Mouse (Mus musculus) hindbrain, embryonic 12.5 days (tissue): ENCODE measurements around the gene Ski. TPM values are rescaled to one million over a fixed set of nuclear protein-coding genes. Genes with fewer than 3 reads are reported as not detected.
A peak's percentile ranks its signal among the peaks of the same experiment; 100 is the strongest.

Source experiments
- ATAC-seq: fragments of 200-750 bp; cut with Nextera tagmentation; 2 replicates; pipeline ENCODE4 v1.8.0; 2017; ENCODE audit warnings: moderate TSS enrichment; ENCODE audit not compliant: low FRiP score
- H3K27ac ChIP-seq: fragments of 300-500 bp; sonication (generic); 2 replicates; pipeline ENCODE4 v1.5.1; 2016; ENCODE audit warnings: mild to moderate bottlenecking
- H3K27me3 ChIP-seq: fragments of 300-500 bp; sonication (generic); 2 replicates; pipeline ENCODE4 v1.6.1; 2016; ENCODE audit warnings: mild to moderate bottlenecking
- H3K36me3 ChIP-seq: fragments of 300-500 bp; sonication (generic); 2 replicates; pipeline ENCODE4 v1.6.1; 2016; ENCODE audit warnings: mild to moderate bottlenecking
- H3K4me1 ChIP-seq: fragments of 300-500 bp; sonication (generic); 2 replicates; pipeline ENCODE4 v1.6.1; 2016
- H3K4me2 ChIP-seq: fragments of 300-500 bp; sonication (generic); replicated peaks from 2 replicates; pipeline ENCODE4 v1.6.1; 2016; ENCODE audit warnings: mild to moderate bottlenecking
- H3K4me3 ChIP-seq: fragments of 300-500 bp; sonication (generic); 2 replicates; pipeline ENCODE4 v1.5.1; 2016; ENCODE audit warnings: mild to moderate bottlenecking
- H3K9ac ChIP-seq: fragments of 300-500 bp; sonication (generic); 2 replicates; pipeline ENCODE4 v1.6.1; 2016; ENCODE audit warnings: mild to moderate bottlenecking, moderate library complexity
- H3K9me3 ChIP-seq: fragments of 300-500 bp; sonication (generic); replicated peaks from 2 replicates; pipeline ENCODE4 v1.6.1; 2016; ENCODE audit warnings: mild to moderate bottlenecking
- WGBS: fragments of 180-500 bp; shearing (Covaris S2); methylation state at CpG from one replicate; pipeline ENCODE4 v1.1.7; 2016; 5-methylcytosine and 5-hydroxymethylcytosine counted together
- polyA plus RNA-seq: library from polyadenylated mRNA; unstranded; fragments of >200 nt; fragmentation: Nextera tagmentation; extraction: Ambion mirVana; gene quantifications from 2 replicates; pipeline ENCODE4 v1.2.1, GENCODE M21; 2016

Ski gene
- polyA plus RNA-seq, 1 experiment from 2014 or later: 13.5 TPM

DNA sequence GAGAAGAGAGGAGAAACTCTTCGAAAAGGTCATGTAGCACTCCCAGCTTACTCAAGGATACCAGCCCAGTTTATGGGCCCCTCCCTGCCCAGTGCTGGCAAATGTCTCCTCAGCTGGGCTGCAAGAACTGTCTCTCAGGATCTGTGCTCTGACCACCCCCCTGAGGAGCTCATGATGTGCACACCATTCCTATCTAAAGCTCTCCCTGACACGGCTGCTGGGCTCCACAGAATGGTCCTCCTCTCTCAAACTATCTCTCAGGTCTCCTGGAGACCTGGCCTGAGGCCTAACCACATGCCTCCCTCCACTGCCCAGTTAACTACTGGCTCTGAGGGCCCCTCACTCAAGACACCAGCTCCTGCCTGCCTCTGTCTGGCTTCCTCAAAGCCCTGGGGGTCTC is 82.2 kb downstream of the Ski start:
- Histone ChIP-seq H3K9me3 (no peaks in the 10 kb centered on the region), H3K4me1 (peaks cover 46% of the 10 kb centered on the region), H3K4me3 (no peak overlapping the region), H3K27ac (no peak overlapping the region), H3K27me3 (no peaks in the 10 kb centered on the region; the same call in 1 of the 2 replicates), H3K36me3 (no peaks in the 10 kb centered on the region), H3K9ac (no peak overlapping the region), H3K4me2 (no peak overlapping the region)
- no peak for ATAC-seq
- 80% methylated on average over 2 of the region's 2 CpGs for WGBS

DNA sequence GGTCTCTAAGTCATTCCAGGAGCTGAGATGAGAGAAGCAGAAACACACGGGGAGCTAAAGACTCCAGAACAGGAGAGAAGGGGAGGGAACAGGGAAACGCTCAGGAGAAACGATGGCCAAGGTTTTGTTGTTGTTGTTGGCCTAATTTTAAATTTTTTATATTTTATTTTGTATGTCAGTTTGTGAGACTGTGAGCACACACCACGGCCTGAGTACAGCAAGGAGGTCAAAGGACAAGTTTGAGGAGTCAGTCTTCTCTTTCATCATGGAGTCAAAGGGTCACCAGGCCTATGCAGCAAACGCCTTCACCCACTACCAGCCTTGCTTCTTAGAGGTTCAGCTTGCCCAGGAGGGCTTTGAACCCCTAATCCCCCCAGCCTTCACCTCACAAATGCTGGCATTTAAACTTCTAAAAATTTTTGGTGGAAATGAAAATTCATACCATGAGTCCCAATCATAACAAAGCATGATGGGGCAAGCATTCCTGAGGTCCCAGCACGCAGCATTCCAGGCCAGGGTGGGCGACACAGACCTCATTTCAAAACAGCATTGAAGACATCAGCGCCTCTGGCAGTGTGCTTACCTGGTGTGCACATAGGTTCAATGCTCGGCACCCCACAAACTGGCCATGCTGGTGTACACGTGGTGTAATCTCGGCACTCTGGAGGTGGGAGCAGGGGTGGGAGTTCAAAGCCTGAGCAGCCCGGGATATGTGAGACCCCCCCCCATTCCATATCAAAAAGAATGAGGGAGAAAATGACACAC is 82.9 kb downstream of the Ski start:
- H3K27me3 ChIP-seq: no peaks in the 10 kb centered on the region; the same call in 1 of the 2 replicates
- no peaks in the 10 kb centered on the region for H3K9me3 ChIP-seq
- no peaks in the 10 kb centered on the region for H3K36me3 ChIP-seq
- H3K9ac ChIP-seq: no peak overlapping the region
- H3K4me1 ChIP-seq: peaks cover 46% of the 10 kb centered on the region
- H3K27ac ChIP-seq: no peak overlapping the region
- WGBS: 77% methylated on average over 12 of the region's 12 CpGs
- no peak for ATAC-seq
- H3K4me2 ChIP-seq: no peak overlapping the region
- H3K4me3 ChIP-seq: no peak overlapping the region

DNA sequence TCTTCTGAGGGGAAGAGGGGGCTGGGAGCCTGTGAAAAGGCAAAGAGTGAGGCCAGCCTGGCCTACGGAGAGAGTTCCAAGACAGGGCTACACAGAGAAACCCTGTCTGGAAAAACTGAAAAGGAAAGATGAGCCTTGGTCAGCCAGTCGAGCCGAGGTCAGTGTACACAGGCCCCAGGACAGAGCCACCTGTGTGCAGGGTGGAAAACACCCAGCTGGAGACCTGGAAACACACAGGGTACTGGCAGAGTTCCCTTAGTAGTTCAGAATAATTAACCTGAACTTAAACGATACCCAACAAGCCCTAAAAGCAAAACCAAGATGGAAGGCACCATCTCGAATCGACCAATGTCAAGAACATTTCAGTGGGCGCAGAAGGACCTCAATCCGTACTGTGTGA is 83.9 kb downstream of the Ski start:
- ATAC-seq: no peak
- Histone ChIP-seq H3K36me3 (no peaks in the 10 kb centered on the region), H3K9me3 (no peaks in the 10 kb centered on the region), H3K4me2 (no peak overlapping the region), H3K27me3 (no peaks in the 10 kb centered on the region; the same call in 1 of the 2 replicates), H3K9ac (no peak overlapping the region), H3K4me3 (no peak overlapping the region), H3K27ac (no peak overlapping the region), H3K4me1 (peaks cover 46% of the 10 kb centered on the region)
- WGBS: 81% methylated on average over 8 of the region's 8 CpGs

DNA sequence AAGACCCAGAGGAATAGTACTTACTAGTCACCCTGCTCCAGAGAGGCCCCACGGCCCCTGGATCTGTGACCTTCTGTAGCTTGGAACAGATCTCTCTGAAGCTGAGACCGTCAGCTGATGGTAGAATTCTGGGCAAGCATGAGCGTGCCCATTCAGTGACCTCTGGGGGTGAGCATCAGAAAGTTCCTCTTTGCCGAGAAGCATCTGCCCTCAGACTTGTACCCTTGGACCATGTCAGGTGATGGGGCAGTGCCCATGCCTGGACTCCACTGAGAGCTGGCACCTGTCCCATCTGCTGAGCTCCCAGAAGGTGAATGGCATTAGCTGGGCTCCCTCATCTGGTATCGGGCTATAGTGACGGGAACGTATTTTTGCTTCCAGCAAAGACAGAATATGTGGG is 84.5 kb downstream of the Ski start:
- no peak for ATAC-seq
- no peak overlapping the region for H3K4me3 ChIP-seq
- 88% methylated on average over 7 of the region's 7 CpGs for WGBS
- no peak overlapping the region for H3K4me2 ChIP-seq
- H3K9me3 ChIP-seq: no peaks in the 10 kb centered on the region
- no peaks in the 10 kb centered on the region; the same call in 1 of the 2 replicates for H3K27me3 ChIP-seq
- peaks cover 48% of the 10 kb centered on the region for H3K4me1 ChIP-seq
- H3K9ac ChIP-seq: no peak overlapping the region
- no peak overlapping the region for H3K27ac ChIP-seq
- H3K36me3 ChIP-seq: no peaks in the 10 kb centered on the region

DNA sequence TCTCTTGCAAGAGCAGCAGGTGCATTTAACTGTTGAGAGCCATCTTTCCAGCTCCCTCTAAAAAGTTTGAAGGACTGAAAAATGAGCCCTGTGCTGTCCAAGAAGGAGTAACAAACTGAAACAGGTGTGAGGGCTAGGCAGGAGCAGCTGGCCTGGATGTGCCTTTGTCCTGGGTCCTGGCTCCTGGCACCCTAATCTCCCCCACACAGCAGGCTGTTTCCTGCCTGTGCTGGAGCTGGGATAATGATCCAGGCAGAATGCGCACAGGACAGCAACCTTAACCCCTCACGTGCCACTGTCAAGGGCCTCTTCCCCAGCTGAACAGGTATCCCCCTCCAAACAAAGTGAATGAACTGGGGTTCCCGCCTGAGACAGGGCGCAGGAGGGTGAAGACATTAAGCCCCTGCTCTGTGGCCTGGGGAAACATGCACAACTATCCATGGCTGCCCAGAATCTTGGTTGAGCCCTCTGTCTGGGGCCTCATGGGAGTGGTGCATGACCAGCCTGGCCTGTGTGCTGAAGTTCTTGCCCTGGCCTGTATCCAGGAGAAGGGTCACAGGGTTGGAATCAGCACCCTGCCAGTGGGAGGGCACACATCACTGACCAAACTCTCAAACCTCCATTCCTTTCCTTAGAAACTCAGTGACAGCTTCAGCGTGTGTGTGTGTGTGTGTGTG is 86.3 kb downstream of the Ski start:
- no peaks in the 10 kb centered on the region for H3K36me3 ChIP-seq
- peak overlapping the region; percentile 13; the same call in 1 of the 2 replicates for H3K9ac ChIP-seq
- H3K4me3 ChIP-seq: no peak overlapping the region
- H3K27ac ChIP-seq: no peak overlapping the region
- 62% methylated on average over 5 of the region's 5 CpGs for WGBS
- H3K4me2 ChIP-seq: no peak overlapping the region
- H3K4me1 ChIP-seq: peaks cover 51% of the 10 kb centered on the region
- ATAC-seq: no peak
- no peaks in the 10 kb centered on the region for H3K9me3 ChIP-seq
- H3K27me3 ChIP-seq: no peaks in the 10 kb centered on the region; the same call in 1 of the 2 replicates

DNA sequence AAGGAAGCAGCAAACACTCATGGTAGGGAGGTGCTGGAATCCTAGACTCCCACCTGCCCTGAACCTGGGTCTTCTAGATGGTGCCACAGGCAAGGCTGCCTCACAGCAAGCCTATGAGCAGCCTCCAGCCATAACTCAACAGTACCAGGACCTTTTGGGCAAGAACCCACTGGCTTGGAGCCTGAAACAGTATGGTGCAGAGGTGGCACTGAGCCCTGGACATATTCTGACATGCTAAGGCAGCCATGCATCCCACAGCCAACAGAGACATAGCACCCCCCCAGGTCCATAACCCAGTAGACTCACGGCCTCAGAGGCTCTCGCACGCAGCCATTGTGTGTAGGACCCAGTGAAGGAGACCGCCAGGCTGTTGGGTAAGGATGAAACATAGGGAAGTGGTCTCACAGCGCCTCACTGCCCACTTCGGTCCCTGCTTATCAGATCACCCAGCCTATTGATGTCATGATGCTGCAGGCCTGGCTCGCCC is 87.7 kb downstream of the Ski start:
- Histone ChIP-seq H3K9ac (no peak overlapping the region), H3K27ac (peak overlapping the region; percentile 52; the same call in 1 of the 2 replicates), H3K36me3 (no peaks in the 10 kb centered on the region), H3K4me2 (no peak overlapping the region), H3K27me3 (no peaks in the 10 kb centered on the region; the same call in 1 of the 2 replicates), H3K4me3 (no peak overlapping the region), H3K4me1 (peaks cover 52% of the 10 kb centered on the region), H3K9me3 (no peaks in the 10 kb centered on the region)
- WGBS: 89% methylated on average over 7 of the region's 7 CpGs
- peak; percentile 17; the same call in 1 of the 2 replicates for ATAC-seq

DNA sequence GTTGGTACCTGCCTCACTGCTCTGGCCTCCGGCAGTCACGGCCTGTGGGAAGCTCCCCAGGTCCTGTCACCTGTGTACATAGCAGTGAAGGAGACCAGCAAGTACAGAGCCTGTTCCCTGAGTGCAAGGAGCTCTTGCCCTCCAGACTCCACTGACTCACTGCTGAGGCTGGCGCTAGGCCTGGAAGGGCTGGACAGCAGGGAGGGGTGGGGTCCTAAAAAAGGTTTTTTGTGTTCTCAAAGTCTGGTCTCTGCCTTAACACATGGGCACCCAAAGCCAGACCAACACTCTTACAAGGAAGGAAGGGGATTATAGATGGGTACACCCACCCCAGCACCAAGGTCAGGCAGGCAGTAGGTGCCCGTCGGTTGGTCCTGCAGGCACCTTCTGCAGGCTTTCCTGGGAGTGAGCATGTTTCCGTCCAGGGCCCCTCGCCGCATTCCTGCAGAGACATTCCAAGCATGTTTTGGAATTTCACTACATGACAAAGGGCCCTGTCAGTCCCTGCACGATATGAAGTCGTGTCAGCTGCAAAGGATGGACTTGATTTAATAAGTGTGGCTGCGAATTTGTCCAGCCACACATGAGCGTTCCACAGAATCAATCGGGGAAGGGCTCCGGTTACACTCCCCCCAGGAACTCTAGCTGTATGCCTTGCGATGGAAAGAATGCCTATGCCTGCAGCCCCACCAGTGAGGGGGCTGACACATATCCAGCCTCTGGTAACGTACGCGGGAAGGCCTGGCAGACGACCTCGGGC is 88.6 kb downstream of the Ski start:
- peaks cover 52% of the 10 kb centered on the region for H3K4me1 ChIP-seq
- WGBS: 32% methylated on average over 20 of the region's 20 CpGs
- no peaks in the 10 kb centered on the region; the same call in 1 of the 2 replicates for H3K27me3 ChIP-seq
- 0 out of 2 replicates have a peak overlapping the region, but pooled peaks have one; percentile 0 for H3K4me2 ChIP-seq
- H3K4me3 ChIP-seq: no peak overlapping the region
- H3K9ac ChIP-seq: peak overlapping the region; percentile 32; the same call in 1 of the 2 replicates
- peak overlapping the region; percentile 52 for H3K27ac ChIP-seq
- H3K36me3 ChIP-seq: no peaks in the 10 kb centered on the region
- no peak for ATAC-seq
- H3K9me3 ChIP-seq: no peaks in the 10 kb centered on the region

DNA sequence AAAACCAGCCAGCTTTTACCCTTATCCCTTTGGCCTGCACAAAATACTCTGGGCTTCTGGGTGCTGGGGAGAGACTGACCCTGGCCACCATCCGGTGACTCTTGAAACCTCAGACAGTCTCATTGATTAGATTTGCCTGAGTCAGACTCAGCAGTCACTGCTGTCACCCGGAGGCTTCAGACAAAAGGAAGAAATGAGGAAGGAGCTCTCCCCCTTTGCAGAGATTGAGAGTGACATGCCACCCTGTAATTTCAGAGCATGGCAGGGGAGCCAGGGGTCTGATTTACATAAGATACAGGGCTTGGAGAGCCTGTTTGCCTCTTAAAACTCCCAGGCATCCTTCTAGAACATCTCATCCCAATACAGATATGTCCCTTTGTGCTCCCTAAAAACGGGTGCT is 89.2 kb downstream of the Ski start:
- WGBS: 24% methylated on average over 3 of the region's 3 CpGs
- Histone ChIP-seq H3K9ac (no peak overlapping the region), H3K4me2 (no peak overlapping the region), H3K9me3 (no peaks in the 10 kb centered on the region), H3K27ac (peak overlapping the region; percentile 52), H3K36me3 (no peaks in the 10 kb centered on the region), H3K4me3 (no peak overlapping the region), H3K27me3 (no peaks in the 10 kb centered on the region; the same call in 1 of the 2 replicates), H3K4me1 (peaks cover 48% of the 10 kb centered on the region)
- ATAC-seq: no peak

DNA sequence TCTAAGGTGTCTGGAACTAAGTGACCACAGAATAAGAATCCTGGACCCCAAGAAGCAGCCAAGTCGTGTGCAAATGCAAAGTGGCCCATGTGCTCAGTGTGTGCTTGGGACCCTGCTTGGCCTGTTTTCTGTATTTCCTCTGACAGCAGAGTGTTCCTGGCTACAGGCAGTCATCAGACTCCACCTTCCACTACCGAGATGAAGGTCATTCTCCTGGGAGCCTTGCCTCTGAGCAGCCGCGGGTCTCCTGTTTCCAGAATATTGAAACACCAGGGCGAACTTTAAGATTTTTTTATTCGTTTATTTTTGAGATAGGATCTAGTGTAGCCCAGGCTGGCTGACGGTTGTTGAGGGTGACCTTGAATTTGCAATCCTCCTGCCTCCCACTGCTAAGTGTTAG is 91.8 kb downstream of the Ski start:
- Histone ChIP-seq H3K4me3 (no peak overlapping the region), H3K4me1 (peaks cover 48% of the 10 kb centered on the region), H3K27ac (no peak overlapping the region), H3K27me3 (no peaks in the 10 kb centered on the region), H3K36me3 (no peaks in the 10 kb centered on the region), H3K4me2 (no peak overlapping the region), H3K9ac (no peak overlapping the region), H3K9me3 (no peaks in the 10 kb centered on the region)
- WGBS: 75% methylated on average over 7 of the region's 7 CpGs
- no peak for ATAC-seq

DNA sequence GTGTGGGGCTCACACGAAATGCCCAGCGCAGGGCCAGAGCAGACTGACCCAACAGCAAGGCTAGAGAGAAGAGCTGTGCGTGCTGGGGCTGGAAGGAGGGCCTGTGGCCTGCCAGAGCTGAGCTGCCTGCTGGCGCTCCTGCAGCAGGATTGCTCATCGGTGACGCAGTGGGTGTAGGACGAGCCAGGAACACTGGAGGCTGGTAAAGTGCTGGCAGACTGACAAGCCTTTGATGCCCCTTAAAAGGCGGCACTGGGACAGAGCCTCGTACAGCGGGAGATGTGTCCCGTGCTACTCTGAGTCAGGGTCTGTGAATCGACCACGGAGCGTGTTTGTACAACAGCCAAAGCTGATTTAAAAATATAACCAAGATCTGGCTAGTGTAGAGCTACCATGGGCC is 92.4 kb downstream of the Ski start:
- H3K4me1 ChIP-seq: peaks cover 42% of the 10 kb centered on the region
- H3K27ac ChIP-seq: peak overlapping the region; percentile 13; the same call in 1 of the 2 replicates
- no peak overlapping the region for H3K4me2 ChIP-seq
- H3K9ac ChIP-seq: no peak overlapping the region
- H3K36me3 ChIP-seq: no peaks in the 10 kb centered on the region
- no peak for ATAC-seq
- 76% methylated on average over 14 of the region's 14 CpGs for WGBS
- H3K4me3 ChIP-seq: no peak overlapping the region
- H3K27me3 ChIP-seq: no peaks in the 10 kb centered on the region
- H3K9me3 ChIP-seq: no peaks in the 10 kb centered on the region

DNA sequence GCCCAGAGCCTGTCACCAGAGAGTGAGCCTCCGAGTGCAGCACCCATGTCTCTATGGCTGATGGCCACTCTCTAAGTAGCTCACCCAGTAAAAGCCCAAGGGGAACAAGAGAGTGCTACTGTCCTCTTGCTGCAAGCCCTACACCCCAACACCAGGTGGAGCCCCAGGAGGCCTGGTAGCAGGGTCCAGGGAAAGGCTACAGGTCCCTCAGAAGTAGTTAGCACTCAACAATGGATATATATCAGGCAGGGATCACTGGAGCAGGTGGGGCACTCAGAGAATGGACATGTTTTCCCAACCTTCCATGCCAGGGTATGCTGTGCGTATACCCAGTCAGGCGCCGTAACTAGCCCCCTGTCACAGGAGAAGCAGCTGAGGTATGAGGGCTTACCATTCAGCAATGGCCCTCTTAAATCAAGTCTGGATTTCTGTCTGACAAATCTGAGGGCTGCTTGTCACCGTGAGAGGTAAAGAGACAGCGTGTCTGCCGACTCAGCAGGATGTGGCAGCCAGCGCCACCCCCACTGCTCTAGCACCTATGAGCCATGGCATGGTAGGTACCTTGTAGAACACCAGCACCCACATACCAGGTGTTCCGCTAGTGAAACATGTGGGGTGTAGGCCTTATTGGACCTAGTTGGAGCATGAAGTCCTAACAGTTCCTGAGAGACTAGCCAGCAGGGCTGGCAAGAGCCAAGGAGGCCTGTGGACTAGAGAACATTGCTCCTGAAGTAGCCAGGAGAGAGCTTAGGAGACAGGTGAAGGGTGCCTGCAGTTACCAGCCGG is 93.1 kb downstream of the Ski start:
- ATAC-seq: no peak
- WGBS: 92% methylated on average over 10 of the region's 10 CpGs
- no peaks in the 10 kb centered on the region for H3K36me3 ChIP-seq
- no peak overlapping the region for H3K9ac ChIP-seq
- no peak overlapping the region for H3K4me2 ChIP-seq
- no peaks in the 10 kb centered on the region for H3K27me3 ChIP-seq
- H3K4me1 ChIP-seq: peaks cover 41% of the 10 kb centered on the region
- H3K27ac ChIP-seq: peak overlapping the region; percentile 13; the same call in 1 of the 2 replicates
- H3K4me3 ChIP-seq: no peak overlapping the region
- H3K9me3 ChIP-seq: no peaks in the 10 kb centered on the region
